Mouse (Mus musculus): ENCODE results near the gene Srsf10. TPM values are rescaled to one million over a fixed set of nuclear protein-coding genes. Genes with fewer than 3 reads are reported as not detected.

Srsf10 gene
- total and polyA plus RNA-seq, 3 experiments: 241 to 418 (median 299) TPM

- H3K4me1 ChIP-seq (ENCODE audit: insufficient read depth, low read depth, low read length): peaks cover 30% of the 10 kb centered on the region
Measured at GRCm38 (mm10) chr4:135853987-135854546, 1.5 kb upstream of the Srsf10 start.

GRCm38 (mm10) chr4:135854630-135855029 is 917 bp upstream of the Srsf10 start:
- H3K27me3 ChIP-seq (ENCODE audit: insufficient read depth, low read length): peaks cover 26% of the 10 kb centered on the region
- ATAC-seq (ENCODE audit: extremely low read depth, insufficient number of reproducible peaks, low FRiP score, poor library complexity, severe bottlenecking) (no peak), DNase-seq (ENCODE audit: low spot score) (no peak)
- peaks cover 34% of the 10 kb centered on the region for H3K4me1 ChIP-seq (ENCODE audit: insufficient read depth, low read depth, low read length)
- H3K36me3 ChIP-seq (replicated peaks): peaks cover 11% of the 10 kb centered on the region
- TF ChIP-seq GATA2 (IDR thresholded peaks at IDR 0.05; ENCODE audit: borderline replicate concordance, low read depth, low read length) (no peak), GATA1 (IDR thresholded peaks at IDR 0.05; ENCODE audit: borderline replicate concordance, low read length) (no peak), TAL1 (conservative IDR thresholded peaks at IDR 0.05; ENCODE audit: low read depth, low read length) (no peak), POLR2AphosphoS5 (IDR thresholded peaks at IDR 0.05; ENCODE audit: insufficient replicate concordance, low read depth, low read length) (no peak), CTCF (IDR thresholded peaks at IDR 0.05; ENCODE audit: low read depth, low read length) (no peak)
- H3K4me3 ChIP-seq (ENCODE audit: low read depth, low read length): peak overlapping the region; percentile 40; the same call in 1 of the 2 replicates
- no peaks in the 10 kb centered on the region for H3K9me3 ChIP-seq (replicated peaks)

More at GRCm38 (mm10) chr4:135853987-135854546, 1.5 kb upstream of the Srsf10 start:
- H3K4me3 ChIP-seq (ENCODE audit: low read depth, low read length): no peak overlapping the region
- H3K9me3 ChIP-seq (replicated peaks): no peaks in the 10 kb centered on the region
- ATAC-seq (ENCODE audit: extremely low read depth, insufficient number of reproducible peaks, low FRiP score, poor library complexity, severe bottlenecking): no peak
- TF ChIP-seq POLR2AphosphoS5 (IDR thresholded peaks at IDR 0.05; ENCODE audit: insufficient replicate concordance, low read depth, low read length) (no peak), GATA1 (IDR thresholded peaks at IDR 0.05; ENCODE audit: borderline replicate concordance, low read length) (no peak), GATA2 (IDR thresholded peaks at IDR 0.05; ENCODE audit: borderline replicate concordance, low read depth, low read length) (no peak), CTCF (IDR thresholded peaks at IDR 0.05; ENCODE audit: low read depth, low read length) (no peak), TAL1 (conservative IDR thresholded peaks at IDR 0.05; ENCODE audit: low read depth, low read length) (no peak)
- peaks cover 6% of the 10 kb centered on the region for H3K36me3 ChIP-seq (replicated peaks)
- no peak for DNase-seq (ENCODE audit: low spot score)
- peaks cover 29% of the 10 kb centered on the region for H3K27me3 ChIP-seq (ENCODE audit: insufficient read depth, low read length)

- Histone ChIP-seq H3K27me3 (ENCODE audit: insufficient read depth, low read length) (peaks cover 23% of the 10 kb centered on the region), H3K36me3 (replicated peaks) (peaks cover 16% of the 10 kb centered on the region), H3K4me3 (ENCODE audit: low read depth, low read length) (peak overlapping the region; percentile 93), H3K4me1 (ENCODE audit: insufficient read depth, low read depth, low read length) (peaks cover 39% of the 10 kb centered on the region), H3K9me3 (replicated peaks) (no peaks in the 10 kb centered on the region)
- TF ChIP-seq GATA1 (IDR thresholded peaks at IDR 0.05; ENCODE audit: borderline replicate concordance, low read length) (no peak), TAL1 (conservative IDR thresholded peaks at IDR 0.05; ENCODE audit: low read depth, low read length) (no peak), GATA2 (IDR thresholded peaks at IDR 0.05; ENCODE audit: borderline replicate concordance, low read depth, low read length) (no peak), POLR2AphosphoS5 (IDR thresholded peaks at IDR 0.05; ENCODE audit: insufficient replicate concordance, low read depth, low read length) (no peak), CTCF (IDR thresholded peaks at IDR 0.05; ENCODE audit: low read depth, low read length) (no peak)
- DNase-seq (ENCODE audit: low spot score): peak; percentile 70
- no peak for ATAC-seq (ENCODE audit: extremely low read depth, insufficient number of reproducible peaks, low FRiP score, poor library complexity, severe bottlenecking)
Measured at GRCm38 (mm10) chr4:135855080-135855479, 467 bp upstream of the Srsf10 start.

- Histone ChIP-seq H3K36me3 (replicated peaks) (peaks cover 26% of the 10 kb centered on the region), H3K9me3 (replicated peaks) (no peaks in the 10 kb centered on the region), H3K4me1 (ENCODE audit: insufficient read depth, low read depth, low read length) (peaks cover 49% of the 10 kb centered on the region), H3K27me3 (ENCODE audit: insufficient read depth, low read length) (peaks cover 10% of the 10 kb centered on the region), H3K4me3 (ENCODE audit: low read depth, low read length) (peak overlapping the region; percentile 93)
- DNase-seq (ENCODE audit: low spot score) (peak; percentile 75), ATAC-seq (ENCODE audit: extremely low read depth, insufficient number of reproducible peaks, low FRiP score, poor library complexity, severe bottlenecking) (no peak)
- TF ChIP-seq TAL1 (conservative IDR thresholded peaks at IDR 0.05; ENCODE audit: low read depth, low read length) (no peak), POLR2AphosphoS5 (IDR thresholded peaks at IDR 0.05; ENCODE audit: insufficient replicate concordance, low read depth, low read length) (no peak), GATA1 (IDR thresholded peaks at IDR 0.05; ENCODE audit: borderline replicate concordance, low read length) (no peak), CTCF (IDR thresholded peaks at IDR 0.05; ENCODE audit: low read depth, low read length) (no peak), GATA2 (IDR thresholded peaks at IDR 0.05; ENCODE audit: borderline replicate concordance, low read depth, low read length) (no peak)
Measured at GRCm38 (mm10) chr4:135856223-135857091, 910 bp downstream of the Srsf10 start.

- TF ChIP-seq GATA1 (IDR thresholded peaks at IDR 0.05; ENCODE audit: borderline replicate concordance, low read length) (no peak), POLR2AphosphoS5 (IDR thresholded peaks at IDR 0.05; ENCODE audit: insufficient replicate concordance, low read depth, low read length) (no peak), GATA2 (IDR thresholded peaks at IDR 0.05; ENCODE audit: borderline replicate concordance, low read depth, low read length) (no peak), CTCF (IDR thresholded peaks at IDR 0.05; ENCODE audit: low read depth, low read length) (no peak), TAL1 (conservative IDR thresholded peaks at IDR 0.05; ENCODE audit: low read depth, low read length) (no peak)
- no peak for DNase-seq (ENCODE audit: low spot score)
- peaks cover 39% of the 10 kb centered on the region for H3K36me3 ChIP-seq (replicated peaks)
- H3K27me3 ChIP-seq (ENCODE audit: insufficient read depth, low read length): no peaks in the 10 kb centered on the region
- no peak for ATAC-seq (ENCODE audit: extremely low read depth, insufficient number of reproducible peaks, low FRiP score, poor library complexity, severe bottlenecking)
- H3K4me3 ChIP-seq (ENCODE audit: low read depth, low read length): peak overlapping the region; percentile 93
- peaks cover 46% of the 10 kb centered on the region for H3K4me1 ChIP-seq (ENCODE audit: insufficient read depth, low read depth, low read length)
- no peaks in the 10 kb centered on the region for H3K9me3 ChIP-seq (replicated peaks)
Measured at GRCm38 (mm10) chr4:135857597-135858186, 2.1 kb downstream of the Srsf10 start.

GRCm38 (mm10) chr4:135868996-135869395 is 13.4 kb downstream of the Srsf10 start:
- TF ChIP-seq GATA2 (IDR thresholded peaks at IDR 0.05; ENCODE audit: borderline replicate concordance, low read depth, low read length) (no peak), CTCF (IDR thresholded peaks at IDR 0.05; ENCODE audit: low read depth, low read length) (no peak), POLR2AphosphoS5 (IDR thresholded peaks at IDR 0.05; ENCODE audit: insufficient replicate concordance, low read depth, low read length) (no peak), TAL1 (conservative IDR thresholded peaks at IDR 0.05; ENCODE audit: low read depth, low read length) (no peak), GATA1 (IDR thresholded peaks at IDR 0.05; ENCODE audit: borderline replicate concordance, low read length) (no peak)
- peaks cover 29% of the 10 kb centered on the region for H3K4me1 ChIP-seq (ENCODE audit: insufficient read depth, low read depth, low read length)
- H3K27me3 ChIP-seq (ENCODE audit: insufficient read depth, low read length): no peaks in the 10 kb centered on the region
- H3K36me3 ChIP-seq (replicated peaks): peaks cover 31% of the 10 kb centered on the region
- H3K9me3 ChIP-seq (replicated peaks): no peaks in the 10 kb centered on the region
- DNase-seq (ENCODE audit: low spot score): no peak
- no peak for ATAC-seq (ENCODE audit: extremely low read depth, insufficient number of reproducible peaks, low FRiP score, poor library complexity, severe bottlenecking)
- no peak overlapping the region for H3K4me3 ChIP-seq (ENCODE audit: low read depth, low read length)
